ENCODE assay signal across 8 mouse cellular contexts in the genomic region with DNA sequence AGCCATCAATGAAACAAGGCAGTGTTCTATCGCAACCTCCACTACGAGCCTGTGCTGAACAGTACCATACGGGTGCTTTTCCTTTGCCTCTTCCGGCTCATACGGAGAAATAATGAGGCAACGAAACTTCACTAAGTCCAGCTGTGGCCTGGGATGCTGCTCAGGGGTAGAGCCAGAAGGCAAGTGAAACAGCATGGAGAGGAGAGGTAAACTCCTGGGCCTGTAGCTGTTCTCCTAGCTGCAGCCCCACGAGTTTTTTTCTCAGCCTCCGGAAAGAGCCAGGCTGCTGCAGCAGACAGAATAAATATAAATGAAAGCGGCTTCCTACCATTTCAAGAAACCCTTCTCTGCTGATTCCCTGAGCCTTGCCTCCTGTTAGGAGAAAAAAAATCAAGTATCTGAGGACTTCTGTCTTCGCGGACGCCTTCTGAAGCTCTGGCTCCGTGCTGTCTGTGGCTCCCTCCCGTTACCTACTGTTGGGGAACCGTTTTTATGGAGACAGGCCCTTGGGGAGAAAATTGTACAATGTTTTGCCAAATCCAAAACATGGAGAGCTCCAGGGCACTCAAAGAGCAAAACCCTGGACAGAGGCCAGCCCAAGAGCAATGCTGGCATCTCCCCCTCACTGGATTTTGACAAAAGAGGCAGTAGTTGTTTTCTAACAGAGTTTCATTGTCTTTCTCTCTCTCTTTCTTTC.
A peak's percentile ranks its signal among the peaks of the same experiment; 100 is the strongest.
DNase-seq lines count a peak whose midpoint lies in the region; ATAC-seq lines count a peak whose summit lies in the region.

No protein-coding gene starts in this region.

- no peaks in the 10 kb centered on the region for H3K9me3 ChIP-seq in lung, embryonic 15.5 days
- H3K9me3 ChIP-seq in intestine, embryonic 16.5 days (ENCODE audit: control insufficient read depth, low read length), result no peaks in the 10 kb centered on the region
- H3K9me3 ChIP-seq in limb, embryonic 12.5 days, result no peaks in the 10 kb centered on the region
- H3K9me3 ChIP-seq in stomach, embryonic 16.5 days (replicated peaks; ENCODE audit: control insufficient read depth, low read length), result no peaks in the 10 kb centered on the region

- DNase-seq in adrenal gland, adult (ENCODE audit: inconsistent age in 2 of 2, low spot score in 1 of 2), result peak; percentile 5 to 48
- DNase-seq in adrenal gland, adult 18-20 months (ENCODE audit: low spot score in 2 of 2), result no peak
- no peak for DNase-seq in lung, adult 18-20 months

- no peaks in the 10 kb centered on the region for H3K27me3 ChIP-seq in lung, embryonic 15.5 days
- no peaks in the 10 kb centered on the region for H3K27me3 ChIP-seq in intestine, embryonic 16.5 days (replicated peaks; ENCODE audit: control insufficient read depth, insufficient read depth, low read length)
- no peaks in the 10 kb centered on the region for H3K27me3 ChIP-seq in limb, embryonic 12.5 days
- H3K27me3 ChIP-seq in stomach, embryonic 16.5 days (ENCODE audit: control insufficient read depth, insufficient read depth, low read length), result no peaks in the 10 kb centered on the region

- peak overlapping the region; percentile 25 for H3K27ac ChIP-seq in lung, embryonic 15.5 days
- H3K27ac ChIP-seq in intestine, embryonic 16.5 days (ENCODE audit: low read length), result peak overlapping the region; percentile 31
- H3K27ac ChIP-seq in limb, embryonic 12.5 days, result peak overlapping the region; percentile 87
- peak overlapping the region; percentile 80 for H3K27ac ChIP-seq in stomach, embryonic 16.5 days (ENCODE audit: low read length)

- no peak overlapping the region for H3K4me3 ChIP-seq in lung, embryonic 15.5 days
- no peak overlapping the region for H3K4me3 ChIP-seq in intestine, embryonic 16.5 days (ENCODE audit: low read length)
- H3K4me3 ChIP-seq in limb, embryonic 12.5 days (replicated peaks), result no peak overlapping the region
- no peak overlapping the region for H3K4me3 ChIP-seq in stomach, embryonic 16.5 days (replicated peaks; ENCODE audit: low read length)

- peaks cover 18% of the 10 kb centered on the region for H3K4me1 ChIP-seq in lung, embryonic 15.5 days
- peaks cover 2% of the 10 kb centered on the region; the same call in 1 of the 2 replicates for H3K4me1 ChIP-seq in intestine, embryonic 16.5 days (ENCODE audit: control insufficient read depth, insufficient read depth, low read length)
- H3K4me1 ChIP-seq in limb, embryonic 12.5 days (replicated peaks), result peaks cover 24% of the 10 kb centered on the region
- peaks cover 22% of the 10 kb centered on the region for H3K4me1 ChIP-seq in stomach, embryonic 16.5 days (ENCODE audit: control insufficient read depth, insufficient read depth, low read length)

- H3K9ac ChIP-seq in lung, embryonic 15.5 days, result no peak overlapping the region
- H3K9ac ChIP-seq in intestine, embryonic 16.5 days (ENCODE audit: low read depth, low read length), result 0 out of 2 replicates have a peak overlapping the region, but pooled peaks have one; percentile 11
- H3K9ac ChIP-seq in limb, embryonic 12.5 days (replicated peaks), result no peak overlapping the region
- H3K9ac ChIP-seq in stomach, embryonic 16.5 days (ENCODE audit: low read length), result peak overlapping the region; percentile 34; the same call in 1 of the 2 replicates

- WGBS in lung, embryonic 15.5 days, result 47% methylated on average over 15 of the region's 15 CpGs
- 52% methylated on average over 15 of the region's 15 CpGs for WGBS in intestine, embryonic 16.5 days
- 28% methylated on average over 15 of the region's 15 CpGs for WGBS in limb, embryonic 12.5 days
- WGBS in stomach, embryonic 16.5 days, result 52% methylated on average over 15 of the region's 15 CpGs

- no peak for ATAC-seq in lung, embryonic 15.5 days (ENCODE audit: borderline replicate concordance, extremely low read depth, low FRiP score, low TSS enrichment)
- ATAC-seq in intestine, embryonic 16.5 days, result peak; percentile 33; the same call in 1 of the 2 replicates
- ATAC-seq in limb, embryonic 12.5 days (ENCODE audit: insufficient number of reproducible peaks, insufficient read depth, low FRiP score, low TSS enrichment, low read depth), result peak; percentile 63; the same call in 1 of the 2 replicates
- ATAC-seq in stomach, embryonic 16.5 days (ENCODE audit: insufficient read depth, low FRiP score), result peak; percentile 64; the same call in 1 of the 2 replicates
- ATAC-seq in monocyte, adult 5-6 weeks (replicated peaks; ENCODE audit: insufficient number of reproducible peaks, low FRiP score, low TSS enrichment, poor library complexity, severe bottlenecking), result no peak

- H3K36me3 ChIP-seq in lung, embryonic 15.5 days, result no peaks in the 10 kb centered on the region
- no peaks in the 10 kb centered on the region for H3K36me3 ChIP-seq in intestine, embryonic 16.5 days (ENCODE audit: control insufficient read depth, insufficient read depth, low read length)
- H3K36me3 ChIP-seq in limb, embryonic 12.5 days, result no peaks in the 10 kb centered on the region
- no peaks in the 10 kb centered on the region for H3K36me3 ChIP-seq in stomach, embryonic 16.5 days (ENCODE audit: control insufficient read depth, insufficient read depth, low read length)

- no peak overlapping the region for H3K4me2 ChIP-seq in lung, embryonic 15.5 days
- no peak overlapping the region for H3K4me2 ChIP-seq in intestine, embryonic 16.5 days (ENCODE audit: low read depth, low read length)
- H3K4me2 ChIP-seq in limb, embryonic 12.5 days, result peak overlapping the region; percentile 20
- H3K4me2 ChIP-seq in stomach, embryonic 16.5 days (ENCODE audit: low read depth, low read length), result peak overlapping the region; percentile 36; the same call in 1 of the 2 replicates

Comparison
In these comparisons a context has a peak if more than half of its experiments do, and no peak if none do; other contexts are left out.
1. DNase-seq: peak in adrenal gland, adult (2 of 2); none in adrenal gland, adult 18-20 months (0 of 2) and lung, adult 18-20 months (0 of 2).
2. ATAC-seq: peak in intestine, embryonic 16.5 days (single experiment), limb, embryonic 12.5 days (single experiment) and stomach, embryonic 16.5 days (single experiment); none in lung, embryonic 15.5 days (single experiment) and monocyte, adult 5-6 weeks (single experiment).
3. H3K27ac ChIP-seq: peak in every context shown above with its lines; median percentile 87 in limb, embryonic 12.5 days; 80 in stomach, embryonic 16.5 days; 31 in intestine, embryonic 16.5 days; 25 in lung, embryonic 15.5 days.
4. H3K4me2 ChIP-seq: peak in limb, embryonic 12.5 days (single experiment) and stomach, embryonic 16.5 days (single experiment); none in lung, embryonic 15.5 days (single experiment) and intestine, embryonic 16.5 days (single experiment).
5. H3K9ac ChIP-seq: peak in intestine, embryonic 16.5 days (single experiment) and stomach, embryonic 16.5 days (single experiment); none in lung, embryonic 15.5 days (single experiment) and limb, embryonic 12.5 days (single experiment).